11 mouse cellular contexts compared by ENCODE assay signal in genomic region chr9:94692122-94692521, GRCm38 (mm10). TPM values are rescaled to one million over a fixed set of nuclear protein-coding genes. Genes with fewer than 3 reads are reported as not detected.
DNase-seq lines count a peak whose midpoint lies in the region; ATAC-seq and TF ChIP-seq lines count a peak whose summit lies in the region.
"Had no signal": no experiment of that assay in that cellular context is flagged by ENCODE, and none has a peak within 500 bp of the region (broad histone marks: within the 10 kb centered on the region; RNA-seq: fewer than 3 reads in every experiment).

No protein-coding gene starts in this region.

- H3K4me3 ChIP-seq in hindbrain, postnatal 0 days (ENCODE audit: low read length), result no peak overlapping the region
- no peak overlapping the region for H3K4me3 ChIP-seq in hindbrain, embryonic 16.5 days (ENCODE audit: low read length)
- H3K4me3 ChIP-seq in intestine, embryonic 16.5 days (ENCODE audit: low read length), result no peak overlapping the region
- H3K4me3 ChIP-seq: embryonic facial prominence, embryonic 15.5 days; limb, embryonic 13.5 days; midbrain, embryonic 15.5 days had no signal

- no peaks in the 10 kb centered on the region for H3K27me3 ChIP-seq in hindbrain, postnatal 0 days (ENCODE audit: insufficient read depth, low read length)
- H3K27me3 ChIP-seq in hindbrain, embryonic 16.5 days (replicated peaks; ENCODE audit: control insufficient read depth, insufficient read depth, low read length), result no peaks in the 10 kb centered on the region
- H3K27me3 ChIP-seq in intestine, embryonic 16.5 days (replicated peaks; ENCODE audit: control insufficient read depth, insufficient read depth, low read length), result no peaks in the 10 kb centered on the region
- H3K27me3 ChIP-seq: embryonic facial prominence, embryonic 15.5 days; limb, embryonic 13.5 days; midbrain, embryonic 15.5 days had no signal

- H3K36me3 ChIP-seq in hindbrain, postnatal 0 days (ENCODE audit: insufficient read depth, low read length), result no peaks in the 10 kb centered on the region
- no peaks in the 10 kb centered on the region for H3K36me3 ChIP-seq in hindbrain, embryonic 16.5 days (ENCODE audit: control insufficient read depth, insufficient read depth, low read length)
- no peaks in the 10 kb centered on the region for H3K36me3 ChIP-seq in intestine, embryonic 16.5 days (ENCODE audit: control insufficient read depth, insufficient read depth, low read length)
- H3K36me3 ChIP-seq: embryonic facial prominence, embryonic 15.5 days; limb, embryonic 13.5 days; midbrain, embryonic 15.5 days had no signal

- TF ChIP-seq CTCF in hindbrain, postnatal 0 days (IDR thresholded peaks at IDR 0.05; ENCODE audit: low read depth), result no peak

- WGBS in hindbrain, postnatal 0 days, result 34% methylated on average over 7 of the region's 7 CpGs
- 43% methylated on average over 7 of the region's 7 CpGs for WGBS in hindbrain, embryonic 16.5 days
- 23% methylated on average over 7 of the region's 7 CpGs for WGBS in intestine, embryonic 16.5 days

- no peaks in the 10 kb centered on the region for H3K9me3 ChIP-seq in hindbrain, postnatal 0 days (ENCODE audit: low read length)
- no peaks in the 10 kb centered on the region for H3K9me3 ChIP-seq in hindbrain, embryonic 16.5 days (ENCODE audit: control insufficient read depth, low read length)
- no peaks in the 10 kb centered on the region for H3K9me3 ChIP-seq in intestine, embryonic 16.5 days (ENCODE audit: control insufficient read depth, low read length)
- H3K9me3 ChIP-seq: embryonic facial prominence, embryonic 15.5 days; limb, embryonic 13.5 days; midbrain, embryonic 15.5 days had no signal

- no peaks in the 10 kb centered on the region for H3K4me1 ChIP-seq in hindbrain, postnatal 0 days (ENCODE audit: insufficient read depth, low read length)
- no peaks in the 10 kb centered on the region for H3K4me1 ChIP-seq in hindbrain, embryonic 16.5 days (ENCODE audit: control insufficient read depth, insufficient read depth, low read depth, low read length)
- peaks cover 4% of the 10 kb centered on the region; the same call in 1 of the 2 replicates for H3K4me1 ChIP-seq in intestine, embryonic 16.5 days (ENCODE audit: control insufficient read depth, insufficient read depth, low read length)
- H3K4me1 ChIP-seq: midbrain, embryonic 15.5 days had no signal

- no peak for DNase-seq in hindbrain, postnatal 0 days (ENCODE audit: low spot score)
- DNase-seq in 3T3-L1 (ENCODE audit: low read depth, low spot score), result peak; percentile 81
- no peak for DNase-seq in urinary bladder, postnatal 10 days (ENCODE audit: low spot score)
- DNase-seq in thymus, postnatal 4 days, result no peak
- DNase-seq: gastrocnemius, postnatal 14 days had no signal

- no peak for ATAC-seq in hindbrain, postnatal 0 days
- no peak for ATAC-seq in hindbrain, embryonic 16.5 days
- ATAC-seq in activated CD4-positive, CD25-positive, alpha-beta regulatory T cell, adult 4 months, result peak; percentile 5
- peak; percentile 31; the same call in 1 of the 2 replicates for ATAC-seq in intestine, embryonic 16.5 days
- ATAC-seq: midbrain, embryonic 15.5 days had no signal

- H3K27ac ChIP-seq in hindbrain, postnatal 0 days, result peak overlapping the region; percentile 8; the same call in 1 of the 2 replicates
- no peak overlapping the region for H3K27ac ChIP-seq in hindbrain, embryonic 16.5 days (ENCODE audit: low read depth, low read length)
- H3K27ac ChIP-seq in intestine, embryonic 16.5 days (ENCODE audit: low read length), result no peak overlapping the region
- H3K27ac ChIP-seq: embryonic facial prominence, embryonic 15.5 days; limb, embryonic 13.5 days; midbrain, embryonic 15.5 days had no signal

- H3K9ac ChIP-seq in hindbrain, postnatal 0 days (replicated peaks; ENCODE audit: low read length), result 0 out of 2 replicates have a peak overlapping the region, but pooled peaks have one; percentile 21
- H3K9ac ChIP-seq in hindbrain, embryonic 16.5 days (ENCODE audit: low read depth, low read length), result no peak overlapping the region
- no peak overlapping the region for H3K9ac ChIP-seq in intestine, embryonic 16.5 days (ENCODE audit: low read depth, low read length)
- H3K9ac ChIP-seq: embryonic facial prominence, embryonic 15.5 days; limb, embryonic 13.5 days; midbrain, embryonic 15.5 days had no signal

- H3K4me2 ChIP-seq in hindbrain, postnatal 0 days (ENCODE audit: low read depth, low read length), result no peak overlapping the region
- H3K4me2 ChIP-seq in hindbrain, embryonic 16.5 days (ENCODE audit: low read length), result no peak overlapping the region
- H3K4me2 ChIP-seq in intestine, embryonic 16.5 days (ENCODE audit: low read depth, low read length), result no peak overlapping the region
- H3K4me2 ChIP-seq: embryonic facial prominence, embryonic 15.5 days; midbrain, embryonic 15.5 days had no signal

RNA-seq across cellular contexts. Expression of gene Slc9a9, which starts 22.4 kb away (rescaled TPM):
- total RNA-seq in hindbrain, postnatal 0 days (2014; rRNA removed), result 5.1 and 6.6 TPM in 2 replicates
- 5.8 and 6.1 TPM in 2 replicates for polyA plus RNA-seq in hindbrain, postnatal 0 days (2015; fragmentation: Nextera tagmentation; extraction: Ambion mirVana)
- polyA plus RNA-seq in hindbrain, embryonic 16.5 days (2015; fragmentation: Nextera tagmentation; extraction: Ambion mirVana), result 6.9 and 7.0 TPM in 2 replicates
- 10 to 100 TPM; 36.7 to 43.0 TPM for polyA plus RNA-seq in activated CD4-positive, CD25-positive, alpha-beta regulatory T cell, adult 4 months (2017; shearing (Covaris generic))
- polyA plus RNA-seq in intestine, embryonic 16.5 days (2015; fragmentation: Nextera tagmentation; extraction: Ambion mirVana), result 2.3 TPM in 2 replicates

Comparison
In these comparisons a context has a peak if more than half of its experiments do, and no peak if none do; other contexts are left out.
1. ATAC-seq: peak in activated CD4-positive, CD25-positive, alpha-beta regulatory T cell, adult 4 months (single experiment) and intestine, embryonic 16.5 days (single experiment); none in hindbrain, postnatal 0 days (single experiment) and hindbrain, embryonic 16.5 days (single experiment).